Mouse (Mus musculus) kidney, adult 11 months (tissue): ENCODE data around the gene Ispd.

Experiments used
- DNase-seq: peaks from one replicate; pipeline ENCODE4 v3.0.0; 2022

Ispd gene

DNA sequence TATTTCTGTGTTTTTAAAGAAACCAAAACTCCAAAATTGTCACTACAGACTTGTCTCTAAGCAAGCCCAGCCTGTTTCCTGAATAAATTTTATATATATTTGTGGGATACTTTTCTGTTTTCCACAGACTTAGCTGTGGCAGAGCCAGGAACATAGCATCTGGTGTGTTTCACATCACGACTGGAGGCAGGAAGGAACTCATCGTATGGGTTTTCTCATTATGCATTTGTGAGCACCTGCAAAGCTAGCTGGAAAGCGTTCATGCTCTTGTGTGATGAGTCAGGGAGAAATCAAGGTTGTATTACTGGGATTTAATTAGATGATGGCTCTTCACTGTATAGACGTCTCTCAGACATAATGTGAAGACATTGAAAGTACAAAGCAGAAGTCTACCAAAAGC lies 90.2 kb downstream of the Ispd start:
- no peak for DNase-seq

DNA sequence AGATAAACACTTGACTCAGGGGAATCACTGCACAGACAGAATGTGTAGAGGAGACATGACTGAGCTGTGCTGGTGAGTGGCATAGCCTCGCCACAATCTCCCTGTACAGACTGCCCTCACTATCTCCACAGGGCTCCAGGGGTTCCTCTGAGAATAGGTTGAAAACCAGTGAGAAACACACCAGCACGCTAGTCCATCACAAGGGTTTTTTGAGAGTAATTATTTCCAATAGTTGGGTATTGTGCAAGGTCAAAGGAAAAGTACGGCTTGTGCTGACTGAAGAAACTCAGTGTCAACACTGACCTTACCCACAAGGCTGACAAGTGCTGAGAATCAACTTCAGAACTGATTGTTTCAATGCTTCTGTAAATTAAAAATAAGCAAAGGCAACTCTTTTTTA lies 92.9 kb downstream of the Ispd start:
- no peak for DNase-seq

- DNase-seq: no peak
These were observed 94.0 kb downstream of the Ispd start for GRCm38 (mm10) chr12:36475269-36475668.

DNA sequence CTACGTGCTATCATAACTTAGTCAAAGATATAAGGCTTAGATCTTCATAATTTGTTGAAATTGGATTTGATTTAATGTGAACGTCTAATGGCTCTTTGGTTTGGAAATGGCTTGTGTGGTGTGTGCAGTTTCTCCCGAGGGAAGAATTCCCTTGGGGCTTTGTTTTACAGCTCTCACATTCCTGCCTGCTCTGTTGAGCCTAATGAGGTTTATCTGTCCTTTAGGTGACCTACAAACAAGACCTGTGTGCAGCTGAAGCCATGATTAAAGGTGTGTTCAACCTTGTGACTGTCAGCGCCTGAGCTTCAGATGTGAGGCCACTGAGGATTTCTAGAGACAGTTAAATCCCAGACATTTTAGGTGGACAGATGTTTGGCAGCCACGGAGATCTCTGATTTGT lies 95.2 kb downstream of the Ispd start:
- peak; percentile 59 for DNase-seq

DNA sequence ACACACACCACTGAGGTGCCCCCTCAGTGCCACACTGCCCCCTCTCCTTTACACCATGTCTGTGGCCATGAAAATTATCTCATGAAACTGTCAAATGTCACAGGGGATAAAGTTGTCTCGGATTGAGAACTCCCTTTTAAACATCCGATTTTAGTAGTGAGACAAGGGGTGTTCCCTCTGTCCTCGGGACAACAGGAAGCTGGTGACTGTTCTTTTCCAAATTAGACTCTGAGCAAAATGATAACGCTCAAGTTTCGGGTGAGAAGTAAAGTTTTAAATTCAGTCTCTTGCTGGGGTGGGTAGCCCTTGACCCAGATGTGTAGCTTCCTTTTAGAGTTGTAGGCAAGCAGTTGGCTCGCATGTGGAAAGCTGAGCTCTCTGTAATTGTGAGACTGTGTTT lies 96.3 kb downstream of the Ispd start:
- DNase-seq: no peak

DNA sequence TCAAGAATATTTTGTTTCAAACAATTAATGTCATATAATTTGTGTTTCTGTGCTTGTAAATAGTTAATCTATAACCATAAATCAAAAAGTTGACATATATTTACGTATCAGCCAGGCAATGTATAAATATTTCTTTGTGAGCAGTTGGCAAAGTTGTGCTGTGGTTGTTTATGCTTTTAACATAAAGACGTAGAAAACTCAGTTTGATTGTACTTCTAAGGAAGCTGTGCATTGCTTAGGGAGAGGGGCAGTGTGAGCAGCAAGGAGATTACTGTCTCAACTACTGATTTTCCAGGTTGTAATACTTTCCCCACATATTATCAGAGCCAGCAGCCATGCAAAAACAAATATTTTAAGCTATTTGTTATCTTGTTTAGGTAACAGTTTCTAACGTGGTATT lies 96.7 kb downstream of the Ispd start:
- no peak for DNase-seq

GRCm38 (mm10) chr12:36481742-36482141 lies 100.5 kb downstream of the Ispd start:
- DNase-seq: peak; percentile 23

DNA sequence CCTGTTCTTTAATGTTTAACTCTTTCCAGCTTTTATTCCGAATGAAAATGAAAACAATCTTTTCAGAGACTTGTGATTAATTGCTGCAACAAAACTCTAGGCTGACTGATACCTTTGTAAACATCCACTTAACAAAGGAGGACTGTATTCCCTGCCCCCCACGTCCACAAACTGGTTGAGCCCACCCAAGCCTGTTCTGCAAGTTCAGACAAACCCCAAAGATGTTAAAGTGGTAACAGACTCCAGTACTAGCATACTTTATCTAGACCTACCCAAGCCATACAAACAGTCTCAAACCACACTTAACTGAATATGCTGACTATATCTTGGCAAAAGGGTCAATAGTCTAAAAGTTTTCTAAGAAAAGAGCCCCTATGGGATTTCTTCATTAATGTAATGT lies 102.1 kb downstream of the Ispd start:
- no peak for DNase-seq

DNA sequence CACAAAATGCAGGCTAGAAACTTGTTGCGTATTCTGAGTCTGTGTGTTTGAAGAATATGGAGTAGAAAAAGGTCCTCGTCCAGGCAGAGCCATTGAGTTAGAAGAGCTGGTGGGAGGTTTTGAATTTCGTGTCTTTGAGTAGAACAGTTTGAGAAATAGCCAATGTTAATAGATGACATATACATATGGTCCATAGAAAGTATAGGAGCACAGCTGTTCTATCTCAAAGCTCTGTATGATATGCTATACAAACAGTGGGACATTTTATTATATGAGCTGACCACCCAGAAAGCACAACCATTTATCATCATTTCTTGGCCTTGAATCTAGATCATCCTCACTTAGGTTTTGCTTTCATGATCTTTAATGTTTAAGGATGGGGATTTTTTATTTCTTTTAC lies 116.3 kb downstream of the Ispd start:
- no peak for DNase-seq

GRCm38 (mm10) chr12:36507111-36507903 lies 126.1 kb downstream of the Ispd start:
- no peak for DNase-seq

DNA sequence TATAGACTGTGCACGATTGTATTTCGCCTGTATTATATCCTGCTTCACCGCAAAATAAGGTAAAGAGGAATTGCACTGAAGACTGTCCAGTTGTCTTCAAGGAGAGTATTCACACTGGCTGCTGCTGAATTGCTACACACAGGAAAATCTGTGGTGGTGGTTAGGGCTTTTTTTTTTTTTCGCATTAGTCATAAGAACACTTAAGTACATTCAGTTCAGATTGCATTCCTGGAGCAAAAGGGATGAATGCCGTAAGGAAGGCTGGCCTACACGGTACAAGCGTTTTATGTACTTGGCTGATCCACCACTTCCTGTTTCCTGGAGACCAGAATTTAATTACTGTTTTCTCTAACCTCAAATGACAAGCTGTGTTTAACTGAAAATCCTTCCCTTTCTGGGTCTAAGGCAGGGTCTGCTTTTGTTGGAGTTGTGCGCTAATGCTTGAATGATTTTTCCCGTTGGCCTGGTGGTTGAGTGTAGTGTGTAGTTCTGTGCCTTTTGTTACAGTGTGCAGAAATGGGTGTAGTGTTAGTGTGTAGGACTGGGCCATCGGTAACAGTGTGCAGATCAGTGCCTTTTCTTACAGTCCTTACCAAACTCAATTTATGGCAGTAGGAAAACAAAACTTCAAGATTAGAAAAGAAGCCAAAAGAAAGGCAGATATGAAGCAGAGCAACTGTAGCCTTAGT lies 128.8 kb downstream of the Ispd start:
- DNase-seq: peak; percentile 38

DNA sequence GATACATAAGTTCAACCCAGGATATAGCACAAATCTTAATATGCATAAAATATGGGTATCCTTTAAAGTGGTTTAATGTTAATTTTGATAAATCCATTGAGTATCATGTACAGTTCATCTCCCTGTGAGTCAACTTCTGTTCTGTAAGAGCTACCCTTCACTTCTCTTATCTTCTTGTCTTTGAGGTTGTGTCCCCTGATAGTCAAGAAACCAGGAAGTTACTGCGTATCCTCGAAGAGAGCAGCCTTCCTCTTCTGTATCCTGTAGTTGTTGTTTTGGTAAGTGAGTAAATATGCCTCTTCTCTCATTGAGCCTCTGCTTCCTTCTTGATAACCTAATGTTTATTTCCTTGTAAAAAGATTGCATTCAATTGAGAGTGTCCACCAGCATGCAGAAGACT lies 140.5 kb downstream of the Ispd start:
- no peak for DNase-seq

DNA sequence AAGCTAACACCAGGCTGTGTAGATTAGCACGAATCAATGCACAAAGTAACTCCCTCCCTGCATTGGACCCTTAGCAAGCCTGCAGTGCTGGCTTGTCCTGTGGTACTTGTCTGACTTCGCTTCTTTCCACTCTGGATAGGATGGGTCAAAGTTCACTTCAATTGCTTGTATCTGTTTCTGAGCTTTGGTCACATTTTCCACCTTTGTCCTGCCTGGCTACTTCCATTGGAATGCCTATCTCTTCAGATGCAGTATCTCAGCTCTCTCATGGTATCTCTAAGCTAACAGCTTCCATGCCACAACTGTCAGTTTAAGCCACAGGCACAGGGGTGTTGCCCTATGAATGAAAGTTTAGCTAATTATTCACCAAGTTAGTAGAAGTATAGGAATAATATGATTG lies 142.3 kb downstream of the Ispd start:
- DNase-seq: peak; percentile 33

DNA sequence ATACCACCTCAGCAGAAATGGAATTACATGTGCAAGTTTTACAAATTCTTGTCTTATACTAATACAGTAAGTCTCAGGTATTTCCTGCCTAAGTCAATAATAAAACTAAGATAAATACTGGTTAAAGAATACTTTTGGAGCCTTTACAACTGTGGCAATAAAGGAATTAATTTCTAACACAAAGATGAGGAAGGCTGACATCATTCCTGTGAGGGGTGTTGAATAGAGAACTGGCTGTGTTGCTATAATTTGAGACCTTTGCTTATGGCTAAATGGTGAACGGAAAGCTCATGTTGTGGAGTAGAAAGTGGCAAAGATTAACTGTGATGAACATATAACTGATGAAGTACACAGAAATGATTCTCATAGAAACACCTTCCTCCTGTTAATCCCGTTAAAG lies 149.7 kb downstream of the Ispd start:
- no peak for DNase-seq

- DNase-seq: no peak
These were observed 150.3 kb downstream of the Ispd start for GRCm38 (mm10) chr12:36531421-36532072.

DNA sequence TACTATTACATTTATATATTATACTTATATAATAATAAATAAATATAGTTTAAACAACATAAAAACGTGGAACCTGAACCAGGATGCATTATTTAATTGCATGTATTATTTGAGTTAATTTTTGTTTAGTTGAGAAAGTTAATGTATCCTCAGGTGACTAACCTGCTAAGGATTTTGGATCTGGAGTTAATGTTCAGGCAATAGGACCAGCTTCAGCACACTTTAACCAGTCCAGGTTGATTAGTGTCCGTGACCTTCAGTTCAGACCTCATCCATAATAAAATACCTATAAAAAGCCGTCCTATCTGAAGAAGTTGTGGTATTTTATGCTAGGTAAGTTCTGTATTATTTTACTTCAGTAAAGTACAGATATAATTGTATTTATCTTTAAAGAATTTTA lies 151.3 kb downstream of the Ispd start:
- DNase-seq: no peak

DNA sequence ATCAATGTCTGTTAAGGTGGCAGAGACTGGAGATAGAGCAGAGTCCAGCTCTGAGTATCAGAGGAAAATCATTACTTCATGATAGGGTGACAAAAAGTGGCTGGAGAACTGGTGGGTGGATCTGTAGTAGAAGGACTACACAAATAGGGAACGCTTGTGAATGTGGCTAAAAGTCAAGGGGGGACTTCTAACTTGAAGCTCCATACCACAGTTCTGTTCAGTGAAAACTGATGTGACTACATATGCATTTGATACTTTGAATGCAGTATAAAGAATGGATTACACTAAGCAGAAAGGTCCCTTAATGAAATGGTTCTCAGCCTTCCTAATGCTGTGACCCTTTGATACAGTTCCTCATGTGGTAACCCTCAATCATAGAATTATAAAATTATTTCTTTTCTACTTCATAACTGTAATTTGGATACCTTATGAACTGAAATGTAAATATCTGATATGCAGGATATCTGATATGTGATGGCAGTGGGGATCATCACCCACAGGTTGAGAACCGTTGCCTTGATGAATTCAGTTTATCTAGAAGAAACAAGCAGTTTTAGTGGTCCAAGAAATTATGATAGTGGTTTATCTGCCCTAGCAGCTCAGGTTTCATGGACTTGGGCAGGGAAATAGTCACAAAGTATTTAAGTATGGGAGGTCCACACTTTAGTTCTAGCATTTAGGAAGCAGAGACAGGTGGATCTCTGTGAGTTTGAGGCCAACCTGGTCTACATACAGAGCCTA lies 152.1 kb downstream of the Ispd start:
- no peak for DNase-seq

DNA sequence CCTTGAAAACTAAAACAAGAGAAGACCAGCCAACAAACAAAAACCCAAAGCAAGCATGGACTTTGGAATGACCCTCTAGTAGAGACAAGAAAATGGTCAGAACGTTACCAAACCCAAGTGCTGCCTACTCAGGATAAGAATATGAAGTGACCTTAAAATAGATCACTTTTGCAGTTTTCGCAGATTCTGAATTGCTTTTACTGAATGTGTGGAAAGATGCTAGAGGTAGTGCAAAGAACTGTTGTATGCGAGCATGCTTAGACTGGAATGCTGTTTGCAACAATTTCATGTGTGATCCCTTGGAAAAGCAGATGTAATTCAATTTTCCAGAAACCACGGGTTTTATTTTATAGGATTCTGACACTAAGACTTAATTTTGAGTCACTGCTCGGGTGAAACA lies 153.3 kb downstream of the Ispd start:
- no peak for DNase-seq

GRCm38 (mm10) chr12:36545318-36545717 lies 164.1 kb downstream of the Ispd start:
- DNase-seq: no peak

- DNase-seq: no peak
These were observed 168.2 kb downstream of the Ispd start for GRCm38 (mm10) chr12:36549474-36549873.

- DNase-seq: no peak
These were observed 173.4 kb downstream of the Ispd start for GRCm38 (mm10) chr12:36554697-36555096.

GRCm38 (mm10) chr12:36564146-36564545 lies 182.9 kb downstream of the Ispd start:
- DNase-seq: no peak

- no peak for DNase-seq
These were observed 185.7 kb downstream of the Ispd start for GRCm38 (mm10) chr12:36566974-36567373.
